Mouse (Mus musculus) layer of hippocampus, adult 11-12 months (tissue): Measurements from ENCODE around the gene Tcf7l1.
A peak's percentile ranks its signal among the peaks of the same experiment; 100 is the strongest.

Source experiments
- DNase-seq: peaks from one replicate; pipeline ENCODE4 v3.0.0; 2022; ENCODE audit warnings: low spot score

The Tcf7l1 gene

DNA sequence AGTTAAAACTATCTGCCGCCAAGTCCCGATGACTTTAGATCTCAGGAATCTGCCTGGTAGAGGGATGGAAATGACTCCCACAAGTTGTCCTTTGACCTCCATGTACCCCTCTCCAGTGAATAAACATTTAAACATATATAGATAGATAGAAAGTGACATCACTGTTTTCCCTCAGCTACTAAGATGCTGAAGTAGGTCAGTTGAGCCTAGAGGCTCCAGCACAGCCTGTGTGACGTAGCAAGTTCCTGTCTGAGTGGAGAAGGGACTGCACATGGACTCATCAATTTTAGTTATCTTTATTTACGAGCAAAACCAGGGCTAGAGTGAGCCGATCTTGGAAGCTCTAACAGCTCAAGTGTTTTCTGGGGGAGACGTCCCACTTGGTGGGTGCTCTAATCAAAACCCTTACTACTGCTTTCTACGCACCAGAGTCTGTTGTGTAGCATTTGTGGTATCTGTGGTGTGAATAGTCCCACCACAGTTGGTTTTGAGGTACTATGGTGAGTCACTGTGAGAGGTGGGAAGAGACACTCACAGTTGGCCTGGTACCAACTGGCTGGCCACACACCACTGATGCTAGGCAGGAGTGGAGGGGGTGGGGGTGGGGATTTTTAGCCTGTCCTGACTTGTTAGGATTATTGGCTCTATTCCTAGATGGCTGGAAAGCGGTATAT lies 129.2 kb downstream of the Tcf7l1 start:
- DNase-seq = no peak

DNA sequence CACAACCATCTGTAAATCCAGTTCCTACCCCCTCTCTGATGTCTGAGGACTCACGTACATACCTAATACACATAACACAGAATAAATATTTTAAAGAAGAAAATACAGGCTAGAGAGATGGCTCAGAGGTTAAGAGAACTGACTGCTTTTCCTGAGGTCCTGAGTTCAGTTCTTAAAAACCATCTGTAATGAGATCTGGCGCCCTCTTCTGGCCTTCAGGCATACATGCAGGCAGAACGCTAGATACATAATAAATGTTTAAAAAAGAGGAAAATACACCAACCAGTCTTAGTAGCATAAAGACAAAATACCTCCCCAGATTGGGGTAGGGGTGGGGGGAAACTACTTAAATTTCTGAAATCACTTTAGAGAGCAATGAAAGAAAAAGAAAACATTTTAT lies 131.0 kb downstream of the Tcf7l1 start:
- no peak for DNase-seq

DNA sequence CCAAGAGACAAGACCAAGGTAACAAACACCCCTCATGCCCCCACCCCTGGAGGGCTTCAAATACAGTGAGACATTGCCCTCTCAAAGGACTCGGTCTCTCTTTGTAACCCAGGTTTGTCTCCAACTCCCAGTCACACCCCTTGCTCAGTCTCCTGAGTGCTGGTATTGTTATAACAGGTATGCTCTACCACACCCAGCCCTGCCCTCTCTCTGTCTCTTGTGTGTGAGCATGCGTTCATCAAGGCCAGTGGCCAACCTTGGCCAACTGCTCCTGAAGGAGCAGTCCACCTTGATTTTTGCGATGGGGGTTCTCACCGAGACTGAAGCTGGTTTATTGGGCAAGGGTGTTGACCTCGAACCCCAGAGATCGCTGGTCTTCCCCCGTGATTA lies 133.0 kb downstream of the Tcf7l1 start:
- no peak for DNase-seq

DNA sequence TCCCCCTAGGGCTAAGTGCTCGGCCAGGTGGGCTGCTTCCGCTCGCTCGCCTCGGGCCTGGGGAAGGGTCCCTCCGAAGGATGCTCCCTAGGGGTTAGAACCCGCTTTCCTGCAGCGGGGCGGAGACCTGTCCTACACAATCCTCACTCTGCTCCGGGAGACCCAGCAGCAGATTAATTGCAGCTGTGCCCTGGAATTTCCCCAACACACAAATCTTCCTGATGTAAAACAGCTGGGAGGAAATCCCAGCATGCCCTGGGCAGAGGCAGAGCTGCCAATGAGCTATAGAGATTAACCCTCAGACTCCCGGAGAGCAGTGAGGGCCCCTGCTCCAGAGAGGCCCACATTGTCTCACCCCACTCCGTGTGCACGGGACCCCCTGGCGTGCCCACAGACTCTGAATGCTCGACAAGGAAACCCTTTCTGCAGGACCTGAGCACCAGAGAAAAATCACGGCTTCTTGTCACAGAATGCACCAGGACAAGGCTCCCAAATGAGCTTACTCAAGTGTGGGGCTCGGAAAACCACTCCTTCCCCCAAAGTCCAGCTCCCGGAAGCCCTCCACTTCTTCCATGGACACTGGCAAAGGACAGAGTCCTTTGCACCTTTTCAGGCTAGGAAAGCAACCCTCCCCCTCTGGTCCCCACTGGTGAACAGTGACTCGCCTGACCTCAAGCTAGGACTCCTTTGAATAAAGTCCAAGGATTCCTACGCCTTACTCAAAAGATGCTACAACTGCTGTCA lies 133.6 kb downstream of the Tcf7l1 start:
- DNase-seq = no peak

DNA sequence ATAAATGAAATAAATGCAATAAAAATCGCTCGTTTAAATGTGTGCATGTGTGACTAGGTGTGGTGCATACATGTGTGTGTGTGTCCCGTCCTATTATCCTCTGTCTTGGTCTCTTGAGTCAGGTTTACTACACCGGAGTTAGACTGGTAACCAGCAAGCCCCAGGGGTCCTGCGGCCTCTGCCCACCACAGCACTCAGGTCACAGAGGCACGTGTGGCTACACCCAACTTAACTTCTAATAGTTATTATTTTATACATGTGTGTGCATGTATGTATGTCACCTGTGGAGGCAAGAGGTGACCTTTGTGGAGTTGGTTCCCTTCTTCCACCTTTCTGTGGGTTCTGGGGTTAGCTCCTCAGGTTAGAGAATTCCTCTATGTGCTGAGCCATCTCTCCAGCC lies 134.7 kb downstream of the Tcf7l1 start:
- no peak for DNase-seq

DNA sequence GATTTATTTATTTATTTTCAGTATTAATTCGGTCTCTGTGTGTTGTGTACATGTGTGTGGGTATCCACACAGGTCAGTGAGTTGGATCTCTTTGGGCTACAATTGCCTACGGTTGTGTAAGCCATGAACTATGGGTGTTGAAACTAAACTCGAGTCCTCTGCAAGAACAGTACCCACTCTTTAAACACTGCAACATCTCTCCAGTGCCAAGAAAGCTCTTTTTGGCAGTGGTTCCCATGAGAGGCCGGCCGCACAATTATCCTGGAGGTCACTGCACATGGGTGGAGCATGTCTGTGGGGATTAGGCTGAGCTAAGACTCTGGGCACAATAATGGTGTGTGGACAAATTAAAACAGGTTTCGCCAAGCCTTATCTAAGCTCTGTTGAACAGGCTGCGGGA lies 135.6 kb downstream of the Tcf7l1 start:
- DNase-seq = no peak

DNA sequence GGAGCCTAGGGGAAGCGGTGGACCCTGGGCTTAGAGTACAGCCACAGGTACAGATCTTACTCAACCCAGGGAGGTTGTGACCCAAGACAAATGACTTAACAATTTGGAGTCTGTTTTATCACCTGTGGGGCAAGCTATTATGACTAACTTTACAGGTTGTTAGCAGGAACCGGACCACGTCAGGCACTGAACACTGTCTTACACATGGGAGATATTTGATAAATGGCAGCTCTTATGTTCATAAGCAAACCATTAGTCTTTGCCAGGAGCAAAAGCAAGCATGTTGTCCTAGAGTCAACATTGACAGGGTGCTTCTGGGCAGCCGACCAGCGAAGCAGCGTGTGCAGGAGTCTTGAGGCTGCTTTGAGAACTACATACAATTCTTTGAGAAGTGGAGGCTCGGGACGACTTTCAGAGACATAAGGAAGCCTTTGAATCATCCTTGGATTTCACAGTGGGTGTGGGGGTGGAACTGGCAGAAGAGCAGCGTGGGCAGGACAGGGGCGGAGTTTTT lies 138.7 kb downstream of the Tcf7l1 start:
- DNase-seq = peak; percentile 62

DNA sequence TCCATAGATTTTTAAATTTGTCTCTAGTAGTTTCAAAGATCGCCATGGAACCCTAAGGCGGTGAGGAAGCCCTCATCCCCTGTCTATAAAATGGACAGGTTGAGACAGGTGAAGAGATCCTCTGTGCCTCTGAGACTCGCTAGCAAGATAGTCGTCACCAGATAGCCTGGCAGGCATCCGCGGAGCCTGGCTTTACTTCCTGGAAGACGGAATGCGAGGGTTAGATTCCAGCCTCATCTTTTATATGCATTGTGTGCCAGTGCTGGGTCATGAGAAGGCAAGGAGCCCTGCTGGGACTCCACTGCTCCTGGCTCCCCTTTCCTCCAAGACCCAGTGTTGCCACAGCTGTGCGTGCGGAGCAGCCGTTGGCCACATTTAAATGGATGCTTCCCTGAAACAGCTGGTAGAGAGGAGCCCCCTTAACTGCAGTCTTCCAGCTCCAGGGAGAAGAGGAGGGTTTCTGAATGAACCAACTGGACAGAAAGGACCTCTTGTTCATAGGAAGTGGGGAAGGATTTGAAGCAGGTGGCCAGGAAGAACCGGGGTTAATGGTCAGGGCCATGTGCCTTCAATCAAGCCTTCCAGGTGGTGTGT lies 141.0 kb downstream of the Tcf7l1 start:
- no peak for DNase-seq

DNA sequence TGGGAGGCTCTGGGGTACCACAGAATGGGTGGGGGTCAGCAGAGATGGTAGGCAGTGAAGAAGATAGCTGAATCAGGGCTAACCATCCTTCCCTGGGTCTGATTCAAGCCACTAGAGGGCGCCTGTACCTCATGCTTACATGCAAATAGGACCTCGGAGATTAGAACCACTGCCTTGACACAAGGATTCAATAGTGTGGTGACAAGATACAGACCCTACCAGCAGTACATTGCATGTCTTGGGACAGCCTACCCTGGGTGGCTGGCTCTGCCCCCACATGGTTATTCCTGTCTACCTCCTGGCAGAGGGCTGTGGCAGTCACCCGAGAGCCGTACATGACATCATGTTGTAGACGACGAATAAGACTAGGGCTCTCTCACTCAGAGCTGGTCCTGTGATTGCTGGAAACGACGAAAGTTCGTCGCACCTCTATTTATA lies 141.7 kb downstream of the Tcf7l1 start:
- DNase-seq = peak; percentile 81

DNA sequence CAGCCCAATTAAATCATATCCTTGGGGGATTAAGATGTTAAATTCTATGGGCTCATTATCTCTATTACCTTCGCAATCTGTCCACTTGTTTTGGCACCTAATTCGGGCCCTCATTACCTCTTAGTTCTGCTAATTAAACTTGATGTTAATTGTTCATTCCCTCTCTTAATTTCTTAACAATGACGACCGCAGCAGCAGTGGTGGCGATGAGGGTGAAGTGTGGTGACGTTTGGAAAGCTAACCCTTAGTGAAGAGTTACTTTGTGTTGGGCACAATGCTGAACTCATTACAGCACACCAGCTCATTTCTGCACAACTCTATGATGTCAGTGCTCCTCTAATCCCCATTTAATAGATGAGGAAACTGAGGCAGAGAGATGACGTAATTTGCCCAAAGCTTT lies 143.7 kb downstream of the Tcf7l1 start:
- no peak for DNase-seq

DNA sequence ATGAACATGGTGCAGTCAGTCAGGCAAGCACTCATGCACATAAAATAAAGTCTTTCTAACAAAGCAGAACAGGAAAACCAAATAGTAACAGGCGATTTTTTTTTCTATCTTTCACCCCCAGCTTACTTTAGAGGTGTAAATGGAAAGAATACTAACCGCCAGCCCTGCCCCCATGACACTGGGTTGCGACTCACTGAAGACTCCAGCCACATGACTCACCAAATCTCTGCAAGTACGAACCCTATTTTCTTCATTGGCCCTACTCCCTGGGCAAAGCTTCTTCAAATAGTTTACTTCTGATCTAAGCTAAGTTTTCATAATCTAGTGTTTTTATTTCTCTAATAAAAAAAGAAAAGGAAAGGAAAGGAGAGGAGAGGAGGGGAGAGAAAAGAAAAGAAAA lies 144.5 kb downstream of the Tcf7l1 start:
- DNase-seq = no peak

DNA sequence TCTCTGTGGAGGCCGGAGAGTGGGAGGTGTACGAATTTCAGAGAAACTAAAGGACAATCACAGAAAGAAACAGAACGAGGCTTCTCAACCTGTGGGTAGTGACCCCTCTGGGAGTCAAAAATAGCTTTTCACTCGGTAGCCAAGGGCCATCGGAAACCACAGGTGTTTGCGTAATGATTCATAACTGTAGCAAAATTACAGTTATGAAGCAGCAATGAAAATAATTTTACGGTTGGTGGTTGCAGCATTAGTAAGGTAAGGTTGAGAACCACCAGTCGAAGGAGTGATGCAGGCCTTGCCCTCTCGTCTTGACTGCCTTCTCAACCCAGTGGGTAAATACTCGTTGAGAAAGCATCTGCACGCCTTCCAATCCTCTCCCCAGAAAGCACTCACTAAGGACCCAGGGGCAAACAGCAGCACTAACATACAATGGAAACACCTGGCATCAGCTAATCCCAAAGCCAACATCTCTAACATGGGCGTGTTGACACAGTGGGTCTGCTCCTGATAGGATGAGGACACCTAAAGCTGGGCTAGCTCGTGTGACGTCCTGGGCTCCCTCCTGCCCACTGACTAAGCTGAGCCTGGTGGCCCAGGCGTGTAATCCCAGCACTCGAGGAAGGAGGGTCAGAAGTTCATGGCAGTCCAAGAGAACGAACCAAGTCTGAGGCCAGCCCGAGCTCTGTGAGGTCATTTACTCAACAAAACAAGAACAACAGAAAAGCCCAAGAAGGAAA lies 147.7 kb downstream of the Tcf7l1 start:
- no peak for DNase-seq

DNA sequence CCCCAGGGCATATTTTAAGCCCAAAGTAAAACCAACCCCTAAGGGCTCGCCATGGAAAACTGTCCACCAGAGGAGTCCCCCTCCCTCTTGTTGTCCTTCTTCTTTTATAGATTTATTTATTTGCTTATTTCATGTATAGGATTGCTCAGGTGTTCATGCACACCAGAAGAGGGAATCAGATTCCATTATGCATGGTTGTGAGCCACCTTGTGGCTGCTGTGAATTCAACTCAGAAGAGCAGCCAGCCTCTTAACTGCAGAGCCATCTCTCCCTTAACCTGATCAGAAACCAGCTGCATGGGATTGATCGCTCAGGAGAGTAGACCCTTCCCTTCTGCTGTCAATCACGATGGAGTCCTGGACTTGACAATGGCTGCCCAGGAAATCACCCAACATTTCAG lies 152.1 kb downstream of the Tcf7l1 start:
- no peak for DNase-seq

DNA sequence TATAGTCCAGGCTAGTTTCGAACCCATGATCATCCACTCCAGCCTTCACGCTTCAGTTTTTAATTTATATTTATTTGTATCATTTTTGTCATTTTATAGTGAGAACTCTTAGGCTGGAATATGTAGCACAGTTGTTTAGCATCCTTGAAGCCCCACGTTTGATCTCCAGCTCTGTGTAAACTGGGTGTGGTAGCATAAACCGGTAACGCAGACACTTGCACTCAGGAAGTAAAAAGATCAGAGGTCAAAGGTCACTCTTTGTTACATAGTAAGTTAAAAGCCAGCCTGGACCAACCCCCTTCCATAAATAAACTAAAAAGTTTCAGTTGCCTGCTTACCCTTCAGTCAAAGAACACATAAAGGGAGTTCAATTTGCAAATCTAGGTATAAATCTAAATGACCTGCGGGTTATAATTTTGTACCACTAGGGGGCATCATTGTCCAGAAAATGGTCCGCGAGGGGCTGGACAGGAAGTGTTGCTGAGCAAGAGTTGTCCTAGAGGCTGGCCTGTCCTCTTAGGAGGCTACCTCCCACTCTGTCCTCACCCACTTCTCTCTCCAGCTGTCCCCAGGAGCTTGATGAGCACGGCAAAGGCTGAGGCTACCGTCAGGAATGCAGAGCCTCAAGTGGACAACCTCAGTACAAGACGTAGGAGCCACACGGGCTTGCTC lies 153.2 kb downstream of the Tcf7l1 start:
- peak; percentile 74 for DNase-seq

DNA sequence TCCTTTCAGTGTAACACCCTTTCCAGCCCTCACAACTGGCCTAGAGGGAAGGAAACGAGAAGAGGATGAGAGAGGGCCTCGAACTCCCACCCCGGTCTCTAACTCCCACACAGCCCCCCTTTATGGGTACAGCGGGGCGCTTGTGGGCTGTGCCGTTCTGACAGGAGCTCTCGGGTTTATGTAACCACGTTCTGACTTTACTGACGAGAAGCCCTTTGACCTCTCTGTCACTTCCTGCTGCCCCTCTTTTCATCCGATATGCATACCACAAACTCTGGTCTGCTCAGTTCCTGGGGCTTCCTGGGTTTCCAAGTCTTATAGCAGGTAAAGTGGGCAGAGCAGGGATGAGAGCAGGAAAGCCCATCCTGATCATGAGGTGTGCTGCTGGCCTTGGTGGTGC lies 154.7 kb downstream of the Tcf7l1 start:
- no peak for DNase-seq

DNA sequence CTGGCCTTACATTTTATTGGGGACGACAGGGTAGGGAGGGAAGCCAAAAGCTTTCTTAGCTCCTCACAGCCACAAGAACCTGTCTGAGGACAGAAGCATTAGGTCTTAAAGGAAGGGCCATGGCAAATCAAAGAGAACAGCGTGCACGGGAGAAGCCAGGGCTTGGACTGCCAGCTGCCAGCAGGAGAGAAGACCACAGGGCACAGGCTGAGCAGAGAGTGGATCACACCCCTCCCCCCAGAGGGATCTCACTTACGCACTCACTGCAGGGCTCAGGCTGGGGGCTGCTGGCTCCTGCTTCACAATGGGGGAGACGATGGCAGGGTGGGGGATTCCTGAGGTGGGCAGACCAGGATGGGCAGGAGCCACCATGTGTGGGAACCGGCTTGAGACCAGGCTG lies 157.4 kb downstream of the Tcf7l1 start:
- no peak for DNase-seq

DNA sequence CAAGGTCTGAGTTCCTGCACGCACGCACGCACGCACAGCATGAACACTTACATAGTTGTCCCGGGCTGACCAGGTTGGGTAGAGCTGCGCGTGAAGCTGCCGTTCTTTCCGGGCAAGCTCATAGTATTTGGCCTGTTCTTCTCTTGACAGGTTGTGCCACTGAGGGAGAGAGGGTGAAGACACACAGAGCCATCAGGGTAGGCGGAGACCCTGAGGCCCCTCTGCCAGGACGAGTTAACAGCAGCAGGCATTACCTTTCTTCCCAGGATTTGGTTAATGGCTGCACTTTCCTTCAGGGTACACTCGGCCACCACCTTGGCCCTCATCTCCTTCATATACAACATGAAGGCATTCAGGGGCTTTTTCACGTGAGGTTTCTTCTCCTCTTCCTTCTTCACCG lies 158.1 kb downstream of the Tcf7l1 start:
- no peak for DNase-seq

DNA sequence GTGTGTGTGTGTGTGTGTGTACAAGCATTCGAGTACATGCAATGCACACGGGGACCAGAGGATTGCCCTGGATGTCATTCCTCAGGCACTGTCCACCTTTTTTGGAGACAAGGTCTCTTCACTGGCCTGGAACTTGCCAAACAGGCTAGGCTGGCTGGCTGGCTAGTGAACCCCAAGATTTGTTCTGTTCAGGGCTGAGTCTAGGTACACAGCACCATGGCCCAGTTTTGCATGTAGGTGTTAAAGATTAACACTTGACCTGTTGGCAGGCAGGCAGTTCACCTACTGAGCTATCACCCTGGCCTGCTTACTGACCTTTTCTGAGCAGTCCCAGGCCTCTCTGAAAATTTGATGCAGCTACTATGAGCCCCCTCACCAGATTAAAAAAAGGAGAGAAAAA lies 158.7 kb downstream of the Tcf7l1 start:
- DNase-seq = no peak

DNA sequence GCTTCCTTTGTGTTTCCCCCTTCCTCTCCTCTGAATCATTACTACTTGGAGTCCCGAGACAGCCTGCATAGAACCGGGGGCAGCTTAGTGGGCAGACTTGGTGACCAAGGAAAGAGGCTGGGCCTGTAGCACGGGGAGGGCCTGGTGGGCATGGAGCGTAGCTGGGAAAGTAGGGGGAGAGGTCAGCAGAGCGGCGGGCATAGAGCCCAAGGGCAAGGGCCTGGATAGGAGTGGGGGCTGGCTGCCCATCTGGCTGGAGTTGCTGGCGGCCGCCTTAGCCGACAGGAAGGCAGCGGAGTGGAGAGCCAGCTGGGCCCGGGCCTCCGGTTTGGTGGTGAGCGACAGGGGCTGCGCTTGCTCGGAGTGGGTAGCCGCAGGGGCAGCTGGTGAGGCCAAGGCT lies 161.8 kb downstream of the Tcf7l1 start:
- no peak for DNase-seq

DNA sequence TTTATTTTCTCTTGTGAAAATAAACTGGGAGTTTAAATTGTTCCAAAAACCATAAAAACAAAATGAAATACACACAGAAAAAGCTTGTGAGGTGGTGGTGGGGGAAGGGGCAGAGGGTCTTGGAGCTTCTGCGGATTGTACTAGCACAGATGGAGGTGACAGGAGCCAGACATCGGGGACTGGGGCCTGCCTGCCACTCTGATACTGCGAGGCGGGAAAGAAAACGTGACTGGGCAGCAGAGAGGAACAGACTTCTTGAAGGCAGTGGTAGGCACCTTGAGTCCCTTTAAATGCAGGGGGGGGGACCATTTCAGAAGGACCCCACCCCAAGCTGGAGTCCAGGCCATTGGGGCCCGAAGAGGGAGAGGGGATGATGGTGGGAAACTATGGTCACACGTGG lies 162.7 kb downstream of the Tcf7l1 start:
- DNase-seq = no peak

DNA sequence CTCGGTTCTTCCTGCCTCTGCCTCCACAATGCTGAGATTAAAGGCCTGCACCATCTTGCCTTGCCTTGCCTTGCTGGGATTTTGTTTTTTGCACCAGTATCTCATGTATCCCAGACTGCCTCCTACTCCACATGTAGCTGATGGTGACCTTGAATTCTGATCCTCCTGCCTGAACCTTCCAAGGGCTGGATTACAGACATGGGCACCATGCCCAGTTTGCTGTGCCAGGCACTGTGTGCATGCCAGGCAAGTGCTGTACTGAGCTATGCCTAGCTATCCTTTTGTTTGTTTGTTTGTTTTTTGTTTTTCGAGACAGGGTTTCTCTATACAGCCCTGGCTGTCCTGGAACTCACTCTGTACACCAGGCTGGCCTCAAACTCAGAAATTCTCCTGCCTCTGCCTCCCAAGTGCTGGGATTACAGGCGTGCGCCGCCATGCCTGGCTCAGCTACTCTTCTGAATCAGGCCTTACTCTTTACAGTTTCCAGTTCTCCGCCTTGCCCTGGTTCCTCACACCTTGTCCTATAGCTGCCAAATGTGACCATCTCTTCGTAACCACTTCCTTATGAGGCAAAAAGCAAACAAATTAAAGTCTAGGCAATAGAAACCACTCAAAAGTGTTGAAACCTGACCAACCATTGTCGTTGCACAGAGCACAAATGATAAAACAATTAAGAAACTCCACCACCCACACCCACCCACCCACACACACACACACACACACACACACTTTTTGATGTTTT lies 165.2 kb downstream of the Tcf7l1 start:
- DNase-seq = no peak
